Mouse (Mus musculus): ENCODE results near the gene Ntn3.

Ntn3 gene

GRCm38 (mm10) chr17:24209043-24209915 lies at the start of gene Ntn3:
TSS of gene Ntn3 (minus strand) at chr17:24209531.
- peak in 1 of 2 experiments; percentile 55 for DNase-seq (ENCODE audit: low spot score in 2 of 2)

GRCm38 (mm10) chr17:24258981-24259380 lies 49.6 kb upstream of the Ntn3 start:
- DNase-seq (ENCODE audit: low spot score in 2 of 2): no peak

- DNase-seq (ENCODE audit: low spot score in 2 of 2): no peak
Measured at GRCm38 (mm10) chr17:24252329-24252728, 43.0 kb upstream of the Ntn3 start.

GRCm38 (mm10) chr17:24251320-24252069 lies 42.2 kb upstream of the Ntn3 start, which contains the start of gene Ccnf:
TSS of gene Ccnf (minus strand) at chr17:24251484.
- DNase-seq (ENCODE audit: low spot score in 2 of 2): peak; percentile 95 to 97

- no peak for DNase-seq (ENCODE audit: low spot score in 2 of 2)
Measured at GRCm38 (mm10) chr17:24250988-24251319, 41.6 kb upstream of the Ntn3 start.

GRCm38 (mm10) chr17:24248641-24249040 lies 39.3 kb upstream of the Ntn3 start:
- DNase-seq (ENCODE audit: low spot score in 2 of 2): no peak

- DNase-seq (ENCODE audit: low spot score in 2 of 2): peak; percentile 13 to 32
Measured at GRCm38 (mm10) chr17:24244061-24244460, 34.7 kb upstream of the Ntn3 start.

- no peak for DNase-seq (ENCODE audit: low spot score in 2 of 2)
Measured at GRCm38 (mm10) chr17:24243311-24243969, 34.1 kb upstream of the Ntn3 start.

- DNase-seq (ENCODE audit: low spot score in 2 of 2): no peak
Measured at GRCm38 (mm10) chr17:24236921-24237320, 27.6 kb upstream of the Ntn3 start.

- DNase-seq (ENCODE audit: low spot score in 2 of 2): no peak
Measured at GRCm38 (mm10) chr17:24236479-24236878, 27.1 kb upstream of the Ntn3 start.

- no peak for DNase-seq (ENCODE audit: low spot score in 2 of 2)
Measured at GRCm38 (mm10) chr17:24227941-24228340, 18.6 kb upstream of the Ntn3 start.

- no peak for DNase-seq (ENCODE audit: low spot score in 2 of 2)
Measured at GRCm38 (mm10) chr17:24226721-24227120, 17.4 kb upstream of the Ntn3 start.

GRCm38 (mm10) chr17:24225851-24226250 lies 16.5 kb upstream of the Ntn3 start:
- no peak for DNase-seq (ENCODE audit: low spot score in 2 of 2)

- DNase-seq (ENCODE audit: low spot score in 2 of 2): no peak
Measured at GRCm38 (mm10) chr17:24224741-24225140, 15.4 kb upstream of the Ntn3 start.

- DNase-seq (ENCODE audit: low spot score in 2 of 2): no peak
Measured at GRCm38 (mm10) chr17:24223513-24223912, 14.2 kb upstream of the Ntn3 start.

GRCm38 (mm10) chr17:24222653-24223052 lies 13.3 kb upstream of the Ntn3 start:
- DNase-seq (ENCODE audit: low spot score in 2 of 2): no peak

- peak; percentile 87 to 95 for DNase-seq (ENCODE audit: low spot score in 2 of 2)
Measured at GRCm38 (mm10) chr17:24220435-24221411, 11.4 kb upstream of the Ntn3 start, which contains the start of gene Tedc2. TSS of gene Tedc2 (minus strand) at chr17:24220851.

GRCm38 (mm10) chr17:24216836-24217235 lies 7.5 kb upstream of the Ntn3 start:
- DNase-seq (ENCODE audit: low spot score in 2 of 2): no peak

- no peak for DNase-seq (ENCODE audit: low spot score in 2 of 2)
Measured at GRCm38 (mm10) chr17:24213186-24213585, 3.9 kb upstream of the Ntn3 start.

- DNase-seq (ENCODE audit: low spot score in 2 of 2): no peak
Measured at GRCm38 (mm10) chr17:24212441-24213018, 3.2 kb upstream of the Ntn3 start.

All from frontal cortex, postnatal 36 days (tissue).